Mouse (Mus musculus) gastrocnemius, adult 18-20 months (tissue): ENCODE measurements around the gene Palm3. TPM values are rescaled to one million over a fixed set of nuclear protein-coding genes. Genes with fewer than 3 reads are reported as not detected.

ENCODE experiments used
- DNase-seq: peaks from one replicate; pipeline ENCODE4 v3.0.0; 2021; ENCODE audit warnings: low spot score
- total RNA-seq, 2 experiments: library from RNA; stranded (reverse); gene quantifications; 2 replicates each; pipeline ENCODE4 v1.2.3; 2021

Palm3 gene
- total RNA-seq, 2 experiments from 2014 or later: 0.09 to 0.11 TPM

DNA sequence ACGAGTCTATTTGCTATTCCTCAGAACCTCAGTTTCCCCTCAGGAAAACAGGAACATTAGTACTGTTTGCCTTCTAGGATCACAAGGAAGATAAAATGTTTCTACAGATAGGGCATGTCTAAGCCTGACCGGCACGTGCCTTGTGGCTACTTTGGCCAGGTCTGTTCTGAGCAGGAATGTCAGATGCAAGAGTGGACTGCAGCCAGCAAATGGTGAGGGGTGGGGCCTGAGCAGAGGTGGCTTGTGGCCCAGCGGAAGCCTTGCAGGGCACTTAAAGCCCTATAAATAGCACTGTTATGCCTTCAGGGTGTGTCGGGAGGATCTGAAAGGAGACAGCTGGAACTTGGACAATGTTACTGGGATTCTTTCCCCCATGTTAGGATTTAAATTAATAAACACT is 1.8 kb downstream of the Palm3 start:
- DNase-seq: peak; percentile 86

DNA sequence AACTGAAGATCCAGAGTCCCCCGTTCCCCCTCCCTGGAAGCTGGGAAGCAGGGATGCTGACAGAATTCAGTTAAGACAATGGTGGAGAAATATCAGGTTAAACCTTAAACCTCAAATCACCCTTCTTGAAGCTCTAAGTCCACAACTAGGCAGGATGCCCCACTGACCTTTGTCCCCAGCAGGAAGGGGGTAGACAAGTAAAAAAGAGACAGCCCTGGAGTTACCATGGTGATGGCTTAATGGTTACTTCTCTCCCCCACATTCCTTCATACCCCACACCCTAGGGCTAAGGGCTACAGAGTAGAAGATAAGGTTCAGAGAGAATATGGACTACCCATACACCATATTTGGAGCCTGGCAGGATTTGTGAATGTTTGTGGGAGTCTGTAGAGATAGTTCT is 2.4 kb downstream of the Palm3 start:
- DNase-seq: no peak

DNA sequence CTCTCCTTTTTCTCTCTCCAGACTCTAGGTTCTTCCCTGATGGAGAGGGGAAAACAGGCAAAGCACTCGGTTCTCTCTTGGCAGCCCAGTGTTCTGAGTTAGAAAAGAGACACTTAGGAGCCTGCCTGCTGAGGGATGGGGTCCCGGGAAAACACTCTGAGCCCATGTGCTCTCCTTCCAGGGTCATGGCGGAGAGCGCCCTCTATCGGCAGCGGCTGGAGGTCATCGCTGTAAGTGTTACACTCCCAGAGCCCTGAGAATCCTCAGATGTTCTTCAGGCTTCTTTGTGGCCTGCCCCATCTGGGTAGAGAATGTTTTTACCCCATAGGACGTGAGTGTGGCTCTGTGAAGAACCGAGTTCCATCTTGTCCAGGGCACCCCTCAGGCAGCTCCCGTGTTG is 2.9 kb downstream of the Palm3 start:
- DNase-seq: peak; percentile 51

DNA sequence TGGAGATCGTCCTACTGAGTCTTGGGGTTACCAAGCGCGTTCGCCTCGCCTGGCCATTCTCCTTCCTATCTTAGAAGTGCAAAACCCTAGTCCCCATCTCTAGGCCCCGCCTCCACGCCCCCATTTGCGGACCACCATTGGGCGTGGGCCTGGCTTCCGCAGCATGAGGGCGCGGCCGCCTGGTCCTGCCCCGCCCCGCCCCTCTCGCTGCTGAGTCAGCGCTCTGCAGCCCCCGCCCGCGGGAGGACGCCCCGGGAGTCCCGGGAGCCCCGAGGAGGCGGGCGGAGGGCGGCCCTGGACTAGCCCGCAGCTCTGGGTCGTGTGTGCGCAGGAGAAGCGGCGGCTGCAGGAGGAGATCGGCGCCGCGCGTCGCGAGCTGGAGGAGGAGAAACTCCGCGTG is 4.6 kb downstream of the Palm3 start:
- DNase-seq: no peak

DNA sequence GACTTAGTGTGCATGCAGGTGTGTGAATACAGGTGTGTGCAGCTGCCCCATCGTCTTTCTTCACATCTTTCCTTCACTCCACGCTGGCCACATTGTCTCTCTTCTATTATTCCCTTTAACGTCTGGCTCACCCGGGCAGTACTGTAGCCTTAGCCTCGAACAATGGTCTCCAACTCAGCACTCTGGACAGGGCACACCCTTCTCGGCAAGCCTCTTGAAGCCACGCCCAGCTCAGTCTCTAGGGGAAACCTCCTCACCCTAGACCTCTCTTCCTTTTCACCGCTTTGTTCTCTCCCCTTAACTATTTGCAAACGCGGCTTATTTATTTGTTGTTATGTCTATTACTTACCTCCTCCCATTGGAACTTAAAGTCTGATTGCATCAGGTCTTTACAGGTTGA is 6.2 kb downstream of the Palm3 start:
- no peak for DNase-seq

DNA sequence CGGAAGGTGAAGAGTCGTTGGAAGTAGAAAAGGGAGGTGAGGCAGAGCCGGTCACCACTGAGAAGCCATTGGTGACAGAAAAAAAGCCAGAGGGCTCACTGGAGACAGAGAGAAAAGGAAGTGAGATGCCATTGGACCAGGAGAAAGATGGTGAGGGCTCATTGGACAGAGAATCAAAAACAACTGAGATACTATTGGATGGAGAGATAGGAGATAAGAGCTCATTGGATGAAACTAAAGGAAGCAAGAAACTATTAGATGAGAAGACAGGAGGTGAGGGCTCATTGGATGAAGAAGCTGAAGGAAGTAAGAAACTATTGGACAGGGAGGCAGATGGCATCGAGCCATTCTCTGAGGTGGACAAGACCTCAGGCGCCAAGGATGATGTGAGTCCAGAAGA is 8.0 kb downstream of the Palm3 start:
- no peak for DNase-seq

DNA sequence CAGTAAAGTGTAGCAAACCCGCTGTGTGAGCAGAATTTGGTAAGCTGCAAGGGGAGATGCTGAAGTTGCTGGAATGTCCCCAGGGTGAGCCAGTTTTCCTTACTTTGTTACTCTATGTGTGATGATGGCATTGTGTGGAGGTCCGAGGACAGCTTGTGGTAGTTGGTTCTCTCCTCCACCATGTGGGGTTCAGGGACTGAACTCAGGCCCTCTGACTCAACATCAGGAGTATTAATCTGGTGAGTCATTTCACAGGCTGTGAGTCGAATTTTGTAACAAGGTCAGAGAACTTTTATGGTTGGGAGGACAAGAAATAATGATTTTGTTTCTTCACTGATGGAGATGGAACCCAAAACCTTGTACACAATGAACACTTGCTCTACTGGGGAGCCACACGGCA is 11.5 kb downstream of the Palm3 start:
- no peak for DNase-seq

DNA sequence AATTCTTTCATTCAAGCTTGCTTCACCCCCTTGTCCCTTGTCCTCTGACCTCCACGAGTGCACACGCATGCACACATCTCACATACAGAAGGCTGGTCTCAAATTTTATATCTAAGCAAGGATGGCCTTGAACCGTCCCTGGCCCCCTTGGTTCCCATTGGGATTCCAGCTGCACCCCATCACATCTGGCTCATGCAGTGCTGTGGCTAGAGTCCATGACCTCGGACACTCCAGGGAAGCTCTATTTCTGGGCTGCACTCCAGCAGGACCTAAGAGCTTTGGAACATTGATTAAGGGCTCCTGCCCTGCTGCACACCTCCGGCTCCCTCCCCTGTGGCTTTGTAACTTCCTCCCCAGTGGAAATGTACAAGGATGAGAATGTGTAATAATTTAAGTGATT is 16.7 kb downstream of the Palm3 start:
- peak; percentile 47 for DNase-seq

DNA sequence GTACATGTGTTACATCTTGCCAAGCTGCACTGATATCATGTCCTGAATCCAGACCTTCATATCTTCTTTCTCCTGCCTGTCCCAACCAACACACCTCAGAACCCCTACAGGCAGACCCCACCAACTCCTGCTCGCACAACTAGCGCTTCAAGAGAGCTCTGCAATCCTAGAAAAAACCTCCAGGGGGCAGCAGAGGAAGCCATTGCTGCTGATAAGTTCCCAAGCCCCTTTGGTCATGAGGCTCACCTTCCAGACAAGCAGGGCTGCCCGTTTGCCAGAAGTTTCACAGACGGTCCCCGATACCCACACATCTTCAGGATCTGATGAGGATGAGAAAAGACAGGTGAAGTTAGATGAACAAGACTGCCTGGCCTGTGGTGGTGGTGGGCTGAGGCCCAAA is 17.8 kb downstream of the Palm3 start:
- peak; percentile 77 for DNase-seq

DNA sequence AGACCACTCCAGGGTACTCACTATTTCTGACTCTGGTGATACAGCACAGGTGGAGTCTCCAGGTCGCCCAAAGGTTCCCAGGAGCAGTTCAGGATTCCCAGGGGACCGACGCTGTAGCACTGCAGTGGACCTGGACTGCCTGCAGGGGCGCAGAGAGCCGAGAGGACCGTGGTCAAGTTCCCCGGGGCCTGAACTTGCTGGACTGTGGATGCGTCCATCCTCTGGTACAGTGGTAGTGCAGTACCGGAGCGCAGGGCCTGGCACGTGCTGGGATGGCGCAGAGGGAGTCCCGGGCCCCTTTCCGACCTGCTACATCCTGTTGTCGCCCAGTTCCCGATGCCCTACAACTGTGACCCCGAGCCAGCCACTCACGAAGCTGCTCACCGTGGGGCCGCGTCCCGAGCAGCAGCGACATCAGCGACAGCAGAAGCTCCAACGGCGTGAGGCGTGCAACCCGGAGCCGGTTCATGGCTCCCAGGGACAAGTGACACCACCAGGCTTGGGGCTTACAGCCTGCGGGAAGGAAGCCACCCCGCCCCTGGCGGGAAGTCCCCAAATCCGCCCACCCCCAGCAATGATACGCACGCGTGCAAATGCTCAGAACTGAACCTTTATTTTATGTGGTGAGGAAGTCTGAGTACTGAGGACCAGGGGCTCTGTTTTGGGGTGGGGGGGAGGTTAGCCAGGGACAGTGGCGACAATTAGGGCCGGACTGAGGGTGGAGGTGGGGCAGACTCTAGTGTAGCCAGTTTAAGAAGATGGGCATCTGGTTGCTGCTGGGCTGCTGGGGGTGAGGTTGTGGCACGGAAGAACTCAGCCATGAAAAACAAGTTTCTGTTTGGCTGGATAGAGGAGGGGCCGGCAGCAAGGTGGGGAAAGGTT is 21.0 kb downstream of the Palm3 start, which contains the start of gene Il27ra:
Il27ra (minus strand) TSS at position 524 of the 882 bp plus-strand sequence.
- peak; percentile 73 for DNase-seq

DNA sequence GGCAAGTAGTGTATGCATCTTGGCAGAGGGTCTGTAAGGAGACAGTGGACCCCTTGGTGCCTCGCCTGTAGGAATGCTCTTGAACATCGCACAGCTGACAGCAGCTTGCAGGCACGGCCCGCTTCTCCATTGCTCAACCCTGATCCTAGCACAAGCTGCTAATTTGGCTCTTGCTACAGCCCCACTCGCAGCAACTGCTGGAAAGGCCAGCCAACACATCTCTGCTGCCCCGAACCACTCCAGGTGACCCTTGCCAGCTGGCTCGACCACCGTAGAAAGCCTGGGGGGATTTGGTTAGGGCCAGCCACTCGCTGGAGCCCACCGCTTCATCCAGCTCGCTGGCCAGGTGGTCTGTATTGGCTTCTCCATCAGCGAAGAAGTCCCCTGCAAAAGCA is 21.7 kb downstream of the Palm3 start:
- DNase-seq: no peak

DNA sequence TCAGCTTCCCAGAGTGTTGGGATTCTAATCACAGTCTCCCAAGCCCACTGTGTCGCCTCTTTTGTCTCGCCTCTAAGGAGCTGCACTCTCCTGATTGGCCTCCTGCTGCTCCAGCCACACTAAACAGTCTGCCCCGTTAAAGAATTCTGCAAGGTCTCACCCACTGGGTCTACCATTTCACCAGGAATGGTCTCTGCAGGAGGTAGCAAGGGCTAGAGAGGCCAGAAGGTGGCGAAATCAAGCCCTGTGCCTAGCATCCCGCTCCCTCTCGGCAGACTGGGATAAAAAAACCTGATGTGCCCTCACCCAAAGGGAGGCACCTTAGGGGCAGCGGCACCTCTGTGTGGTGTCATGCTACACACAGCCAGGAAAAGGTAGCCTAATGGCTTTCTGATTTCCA is 22.8 kb downstream of the Palm3 start:
- no peak for DNase-seq

DNA sequence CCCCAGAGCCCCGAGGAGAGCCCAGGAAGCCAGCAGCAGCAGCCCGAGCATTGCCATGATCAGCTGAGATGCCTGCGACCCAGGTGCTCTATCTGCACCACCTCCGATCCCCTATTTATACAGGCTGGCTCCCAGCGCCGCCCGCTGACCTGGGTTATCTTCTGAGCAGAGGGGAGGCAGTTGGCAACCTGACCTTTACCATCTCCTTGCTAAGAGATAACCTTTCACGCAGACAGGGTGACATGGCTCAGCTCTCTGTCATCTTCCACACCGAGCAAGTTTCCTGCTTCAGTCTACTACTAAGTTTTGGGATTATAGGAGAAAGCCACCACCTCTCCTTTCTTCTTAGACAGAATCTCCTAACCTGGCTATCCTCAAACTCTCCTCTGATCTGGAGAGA is 23.6 kb downstream of the Palm3 start, which contains the start of gene Rln3:
Rln3 (minus strand) TSS at position 101 of the 400 bp plus-strand sequence.
- no peak for DNase-seq

DNA sequence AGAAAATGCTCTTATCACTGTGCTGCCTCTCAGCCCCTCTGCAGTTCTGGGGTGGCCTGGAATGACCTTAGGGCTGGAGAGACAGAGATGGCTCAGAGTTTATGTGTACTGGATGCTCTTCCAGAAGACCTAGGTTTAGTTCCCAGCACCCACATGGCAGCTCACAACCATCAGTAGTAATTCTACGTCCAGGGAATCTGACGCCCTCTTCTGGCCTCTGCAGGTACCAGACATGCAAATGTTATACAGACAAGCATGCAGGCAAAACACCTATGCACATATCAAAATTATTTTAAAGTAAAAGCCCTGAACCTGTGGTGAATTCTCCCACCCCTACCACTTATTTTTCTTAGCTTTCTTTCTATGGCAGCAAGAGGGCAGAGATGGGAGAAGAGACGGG is 25.2 kb downstream of the Palm3 start:
- DNase-seq: no peak

DNA sequence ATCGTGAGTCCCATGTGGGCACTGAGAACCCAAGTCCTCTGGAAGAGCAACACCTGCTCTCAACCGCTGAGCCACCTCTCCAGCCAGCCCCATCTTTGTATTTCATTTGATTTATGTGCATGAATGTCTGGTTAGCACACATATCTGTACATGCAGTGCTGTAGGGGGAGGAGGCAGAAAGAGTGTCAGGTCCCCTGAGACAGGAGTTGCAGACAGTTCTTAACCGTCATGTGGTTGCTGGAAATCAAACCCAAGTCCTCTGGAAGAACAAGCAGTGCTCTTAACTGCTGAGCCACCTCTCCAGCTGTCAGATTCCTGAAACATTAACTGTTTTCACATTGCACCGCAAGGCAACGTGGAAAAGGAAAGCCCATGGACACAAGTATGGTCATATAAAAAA is 26.9 kb downstream of the Palm3 start:
- no peak for DNase-seq

DNA sequence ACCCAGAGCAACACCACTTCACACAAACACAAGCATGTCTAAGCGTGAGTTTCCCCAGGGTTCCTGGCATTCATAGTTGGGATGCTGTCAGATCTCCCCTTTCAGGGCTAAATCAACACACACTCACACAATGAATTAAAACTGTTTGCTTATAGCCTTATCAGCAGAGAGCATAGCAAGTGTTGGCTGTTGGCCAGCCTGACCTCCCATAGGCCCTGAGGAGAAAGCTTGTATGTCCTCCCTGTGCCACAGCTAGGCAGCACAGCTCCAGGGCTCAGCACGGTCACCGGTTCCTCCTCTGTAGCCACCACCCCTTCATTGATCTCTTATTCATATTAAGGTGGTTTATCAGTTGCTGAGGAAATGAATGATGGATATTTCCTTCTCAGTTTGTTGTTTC is 31.5 kb downstream of the Palm3 start:
- no peak for DNase-seq

DNA sequence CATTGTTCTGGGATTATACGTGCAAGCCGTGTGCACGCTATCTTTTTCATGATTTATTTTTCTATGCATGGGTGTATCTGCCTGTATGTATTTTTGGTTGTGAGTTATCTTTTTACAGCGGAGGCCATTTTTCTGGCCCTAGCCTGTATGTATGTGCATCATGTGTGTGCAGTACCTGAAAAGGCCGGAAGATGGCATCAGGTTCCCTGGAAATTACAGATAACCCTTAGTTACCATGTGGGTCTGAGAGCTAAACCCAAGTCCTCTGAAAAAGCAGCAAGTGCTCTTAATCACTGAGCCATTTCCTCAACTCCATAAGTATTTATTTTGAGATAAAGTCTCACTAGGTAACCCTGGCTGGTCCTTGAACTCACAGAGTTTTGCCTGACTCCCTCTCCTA is 32.0 kb downstream of the Palm3 start:
- no peak for DNase-seq

DNA sequence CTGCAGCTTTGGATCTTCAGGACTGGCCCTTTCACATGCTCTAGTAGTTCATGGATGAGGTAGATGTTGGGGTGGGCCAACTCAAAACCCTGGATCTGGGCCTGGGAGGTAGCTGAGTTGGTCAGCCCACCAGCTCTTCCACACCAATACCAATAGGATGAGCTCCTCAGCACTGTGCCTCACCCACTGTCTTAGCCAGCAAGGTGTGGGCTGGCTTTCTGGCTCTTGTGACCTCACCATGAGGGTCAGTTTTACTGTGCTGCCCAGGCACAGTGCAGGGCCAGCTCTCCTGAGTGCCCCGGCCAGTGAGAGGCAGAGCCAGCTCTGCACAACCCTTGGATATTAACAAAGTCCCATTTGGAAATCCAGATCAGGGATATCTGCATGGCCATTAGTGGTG is 36.6 kb downstream of the Palm3 start:
- no peak for DNase-seq

DNA sequence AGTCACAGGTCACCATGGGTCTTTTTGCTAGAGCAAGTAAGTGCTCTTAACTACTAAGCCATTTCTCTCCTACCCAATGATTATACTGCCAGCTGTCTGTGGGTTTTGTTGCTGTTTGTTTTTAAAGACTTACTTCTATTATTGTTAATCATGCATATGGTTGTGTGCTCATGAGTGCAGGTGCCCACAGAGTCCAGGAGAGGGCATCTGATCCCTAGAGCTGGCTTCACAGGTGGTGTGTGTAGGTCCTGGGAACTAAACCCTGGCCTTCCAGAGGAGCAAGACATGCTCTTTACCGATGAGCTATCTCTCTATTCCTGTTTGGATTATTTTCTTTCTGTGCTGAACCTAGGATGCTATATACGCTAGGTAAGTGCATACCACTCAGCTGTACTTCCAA is 38.0 kb downstream of the Palm3 start:
- no peak for DNase-seq

DNA sequence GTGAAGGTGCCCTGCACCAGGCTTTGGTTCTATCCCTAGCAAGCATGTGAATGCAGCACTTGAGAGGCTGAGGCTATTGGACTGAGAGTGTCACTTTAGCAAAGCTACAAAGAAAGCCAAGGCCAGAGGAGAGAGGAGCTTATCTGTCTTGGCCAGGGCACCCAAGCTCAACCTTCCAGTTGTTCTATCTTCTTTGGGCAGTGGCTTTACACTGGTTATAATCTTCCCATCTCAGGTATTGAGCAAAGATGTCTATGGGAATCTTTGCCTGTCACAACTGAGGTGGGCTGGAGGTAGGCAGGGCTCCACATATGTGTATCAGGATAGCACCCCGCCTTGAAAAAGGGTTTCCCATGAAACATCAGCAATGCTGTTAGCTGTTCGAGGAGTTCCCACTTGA is 39.0 kb downstream of the Palm3 start:
- DNase-seq: no peak

DNA sequence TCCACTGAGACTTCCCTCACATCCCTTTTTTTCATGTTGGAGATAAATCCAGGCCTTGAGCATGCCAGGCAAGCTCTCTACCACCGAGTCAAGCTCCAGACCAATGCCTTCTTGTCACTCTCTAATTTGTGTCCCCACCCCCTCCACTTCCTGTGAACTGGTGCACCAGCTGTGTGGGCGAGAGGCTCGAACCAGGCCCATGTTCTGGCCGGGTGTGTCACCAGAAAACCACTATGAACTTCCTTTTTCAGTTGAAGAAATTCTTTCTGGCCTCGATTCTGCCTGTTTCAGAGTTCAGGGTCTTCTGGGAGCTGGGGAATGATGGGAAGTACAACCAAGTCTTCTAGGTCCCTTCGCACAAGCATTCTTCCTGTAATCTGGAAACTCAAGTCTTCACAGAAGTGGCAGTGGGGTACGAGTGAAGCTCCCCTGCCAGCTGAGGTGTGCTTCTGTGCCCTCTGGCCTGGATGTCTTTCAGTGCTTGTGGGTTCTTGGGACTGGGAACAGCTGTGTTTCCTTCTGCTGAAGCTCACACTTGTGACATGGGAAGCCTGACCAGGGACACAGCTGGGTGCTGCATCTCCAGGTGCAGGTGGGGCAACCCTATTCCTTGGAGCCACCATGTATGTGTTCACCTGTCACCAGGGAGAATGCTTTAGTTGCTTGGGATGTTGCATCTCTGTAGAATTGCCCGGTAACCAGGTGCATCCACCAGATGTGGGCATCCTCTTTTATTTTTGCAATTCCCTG is 42.8 kb downstream of the Palm3 start:
- no peak for DNase-seq

DNA sequence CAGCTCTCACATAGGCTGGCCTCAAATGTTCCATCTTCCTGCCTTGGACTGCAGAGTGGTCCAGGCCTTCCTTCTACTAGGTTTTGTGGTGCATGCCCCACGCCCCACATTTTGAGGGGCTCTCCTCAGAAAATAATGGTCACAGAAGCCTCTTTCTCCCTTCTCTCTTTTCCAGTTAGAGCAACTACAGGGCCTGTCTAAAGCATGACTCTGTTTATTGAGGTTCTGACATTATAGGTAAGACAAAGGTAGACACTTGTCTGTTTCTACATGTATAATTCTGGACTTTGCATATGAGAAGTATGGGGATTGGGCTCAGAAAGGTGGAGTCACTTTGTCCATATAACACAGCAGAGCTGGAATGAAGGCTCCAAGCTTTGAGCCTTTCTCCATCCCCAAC is 43.8 kb downstream of the Palm3 start, which contains the start of gene Gm10643:
Gm10643 (minus strand) TSS at position 101 of the 400 bp plus-strand sequence.
- DNase-seq: no peak
